Mouse (Mus musculus): Measurements from ENCODE around the gene Cdca7.

The Cdca7 gene

GRCm38 (mm10) chr2:72475797-72476485 is at the start of gene Cdca7:
Gene Cdca7 (plus strand): TSS chr2:72476159.
- no peak for DNase-seq (ENCODE audit: low read depth, low spot score)

GRCm38 (mm10) chr2:72426776-72427175 is 49.2 kb upstream of the Cdca7 start:
- DNase-seq (ENCODE audit: low read depth, low spot score): peak; percentile 71

DNA sequence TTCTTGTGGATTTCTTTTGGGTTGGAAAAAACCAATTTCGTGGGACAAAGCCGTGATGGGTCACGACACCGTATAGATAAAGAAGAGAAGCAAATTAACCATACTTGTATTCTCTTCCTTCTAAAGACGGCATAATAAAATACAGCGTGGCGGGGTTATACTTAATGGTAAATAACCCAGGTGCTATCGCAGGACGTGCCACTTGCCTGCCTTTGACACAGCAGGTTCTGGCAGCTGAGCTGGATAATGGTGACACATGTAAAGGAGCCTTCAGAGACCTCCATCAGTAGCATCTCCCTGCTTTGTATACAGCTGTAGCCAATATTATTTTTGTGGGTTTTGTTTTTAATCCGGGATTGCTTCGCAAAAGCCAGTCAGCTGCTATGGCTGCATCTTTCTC is 48.7 kb upstream of the Cdca7 start:
- DNase-seq (ENCODE audit: low read depth, low spot score): no peak

DNA sequence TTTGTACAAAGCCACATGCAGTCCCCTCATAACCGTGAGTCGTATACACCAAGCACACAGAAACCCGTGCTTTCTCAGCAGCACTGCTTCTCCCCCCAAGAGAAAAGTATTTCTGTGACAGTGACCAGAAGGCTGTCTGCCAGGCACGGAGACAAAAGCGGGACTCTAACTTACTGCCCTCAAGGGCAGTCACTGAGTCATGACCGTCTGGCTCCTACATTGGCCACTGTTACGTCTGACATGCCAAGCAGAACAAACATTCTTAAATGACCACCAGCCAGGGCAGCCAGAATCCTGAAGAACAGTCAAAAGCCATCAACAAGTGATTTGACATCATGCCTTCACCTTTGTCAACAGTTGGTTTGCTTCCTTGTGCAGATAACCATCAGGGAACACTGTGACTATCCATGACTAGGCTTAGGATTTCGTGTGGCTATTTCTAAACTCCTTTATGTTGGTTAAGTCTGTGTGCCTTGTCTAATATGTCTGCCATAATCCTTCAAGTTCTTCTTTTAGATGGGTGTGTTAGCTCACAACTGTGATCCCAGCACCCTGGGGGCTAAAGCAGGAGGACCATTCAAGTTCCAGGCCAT is 36.9 kb upstream of the Cdca7 start:
- DNase-seq (ENCODE audit: low read depth, low spot score): no peak

DNA sequence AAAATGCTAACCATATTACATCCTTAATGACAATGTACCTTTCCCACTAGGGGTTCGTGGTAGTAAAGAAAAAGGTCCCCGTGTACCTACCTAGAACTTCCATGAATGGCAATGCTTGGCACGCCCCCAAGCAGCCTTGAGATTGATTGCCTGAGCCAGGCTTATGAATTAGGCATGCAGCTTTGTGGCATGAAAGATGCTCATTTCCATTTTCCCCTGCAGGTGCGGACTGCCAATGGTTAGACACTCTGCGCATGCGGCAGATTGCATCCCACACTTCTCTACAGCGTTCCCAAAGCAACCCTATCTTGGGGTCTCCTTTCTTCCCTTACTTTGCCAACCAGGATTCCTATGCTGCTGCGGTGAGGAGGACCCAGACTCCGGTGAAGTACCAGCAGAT is 34.9 kb upstream of the Cdca7 start:
- DNase-seq (ENCODE audit: low read depth, low spot score): no peak

- DNase-seq (ENCODE audit: low read depth, low spot score): no peak
These were observed 33.1 kb upstream of the Cdca7 start for GRCm38 (mm10) chr2:72442825-72443224.

DNA sequence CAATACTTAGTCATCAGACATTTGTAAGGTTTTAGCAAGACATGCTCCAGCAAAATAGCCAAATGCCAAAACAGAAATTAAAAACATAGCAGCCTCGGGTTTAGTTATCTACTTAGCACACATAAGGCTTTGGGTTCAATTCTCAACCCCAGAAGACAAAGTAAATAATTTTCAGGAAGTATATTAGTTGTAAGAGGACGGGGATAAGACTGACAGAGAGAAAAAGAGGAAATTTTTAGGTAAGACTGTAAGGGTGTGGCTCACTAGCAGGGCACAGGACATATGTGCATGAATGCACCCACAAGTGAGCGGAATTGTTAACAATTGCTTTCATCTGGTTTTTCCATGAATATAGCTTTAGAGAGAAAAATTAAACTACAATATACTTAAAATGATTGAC is 32.0 kb upstream of the Cdca7 start:
- no peak for DNase-seq (ENCODE audit: low read depth, low spot score)

DNA sequence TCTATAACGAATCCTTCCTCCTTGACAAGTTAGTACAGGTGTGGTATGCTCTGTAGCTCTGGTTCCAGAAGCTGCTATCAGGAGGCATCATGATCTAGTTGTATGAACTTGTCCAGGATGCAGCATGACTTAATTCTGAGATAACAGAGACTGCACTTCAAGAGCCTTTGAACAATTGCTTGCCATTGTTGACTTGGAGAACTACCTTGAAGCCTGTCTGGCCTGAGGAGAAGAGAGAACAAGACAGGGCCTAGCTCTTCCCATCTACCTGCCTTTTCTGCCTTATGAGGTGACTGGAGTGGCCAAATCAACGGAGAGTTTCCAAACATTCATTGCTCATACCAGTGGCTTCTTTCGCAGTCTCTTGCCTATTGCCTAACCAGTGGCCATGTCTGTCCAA is 29.9 kb upstream of the Cdca7 start:
- DNase-seq (ENCODE audit: low read depth, low spot score): no peak

- no peak for DNase-seq (ENCODE audit: low read depth, low spot score)
These were observed 29.3 kb upstream of the Cdca7 start for GRCm38 (mm10) chr2:72446615-72447014.

DNA sequence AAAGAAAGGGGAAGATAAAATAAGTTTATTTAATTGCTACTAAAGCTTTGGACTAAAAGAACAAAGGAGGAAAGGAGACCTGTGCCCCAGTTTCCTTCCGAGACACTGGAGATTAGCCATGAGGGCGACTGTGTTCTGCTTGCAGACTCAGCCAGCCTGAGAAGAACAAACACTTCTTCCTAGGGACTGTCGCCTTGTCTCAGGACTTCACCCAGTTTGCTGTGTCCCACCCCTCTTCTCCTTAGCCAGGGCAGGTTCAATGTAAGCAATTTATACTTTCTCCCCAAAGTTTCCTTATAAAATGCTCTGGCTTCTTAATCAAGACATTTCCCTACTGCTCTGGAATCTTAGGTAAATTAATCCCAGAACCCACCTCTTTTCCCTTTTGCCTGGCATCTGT is 22.4 kb upstream of the Cdca7 start:
- no peak for DNase-seq (ENCODE audit: low read depth, low spot score)

DNA sequence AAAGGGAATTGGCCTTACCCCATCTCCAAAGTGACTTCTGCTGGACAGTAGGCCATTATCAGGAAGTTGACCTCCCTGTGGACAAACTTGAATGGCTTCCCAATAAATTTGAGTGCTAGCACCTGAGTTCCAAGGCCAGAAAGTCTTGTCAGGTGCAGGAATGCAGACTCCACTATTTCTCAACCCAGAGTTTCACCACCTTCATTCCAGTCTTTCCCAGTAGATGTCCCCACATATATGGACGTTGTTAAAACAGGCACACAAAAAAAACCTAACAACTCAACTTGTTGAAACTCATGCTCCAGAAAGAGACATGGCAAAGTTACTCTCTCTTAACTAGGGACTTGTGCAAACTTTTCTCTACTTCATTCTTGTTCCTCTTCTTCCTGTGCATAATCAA is 19.8 kb upstream of the Cdca7 start:
- DNase-seq (ENCODE audit: low read depth, low spot score): no peak

- no peak for DNase-seq (ENCODE audit: low read depth, low spot score)
These were observed 11.5 kb upstream of the Cdca7 start for GRCm38 (mm10) chr2:72464376-72465014.

GRCm38 (mm10) chr2:72467604-72468003 is 8.4 kb upstream of the Cdca7 start:
- DNase-seq (ENCODE audit: low read depth, low spot score): no peak

GRCm38 (mm10) chr2:72471415-72472070 is 4.4 kb upstream of the Cdca7 start:
- DNase-seq (ENCODE audit: low read depth, low spot score): no peak

- no peak for DNase-seq (ENCODE audit: low read depth, low spot score)
These were observed 1.2 kb upstream of the Cdca7 start for GRCm38 (mm10) chr2:72474531-72475287.

DNA sequence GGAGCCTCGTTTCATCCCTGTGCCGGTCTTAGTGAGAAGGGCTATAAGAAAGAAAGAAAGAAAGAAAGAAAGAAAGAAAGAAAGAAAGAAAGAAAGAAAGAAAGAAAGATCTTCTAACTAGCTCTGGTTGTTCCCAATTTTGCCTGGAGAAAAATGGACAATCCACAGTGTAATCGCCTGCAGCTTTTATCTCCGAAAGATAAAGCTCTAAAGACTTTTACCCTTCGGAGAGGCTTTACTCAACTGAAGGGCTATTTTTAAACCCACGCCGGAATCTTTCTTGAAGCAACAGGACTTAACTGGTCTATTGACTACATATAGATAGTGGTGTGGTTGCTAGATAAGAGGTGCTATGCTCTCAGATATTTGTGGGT is 549 bp upstream of the Cdca7 start:
- no peak for DNase-seq (ENCODE audit: low read depth, low spot score)

- no peak for DNase-seq (ENCODE audit: low read depth, low spot score)
These were observed 690 bp downstream of the Cdca7 start for GRCm38 (mm10) chr2:72476486-72477211.

- DNase-seq (ENCODE audit: low read depth, low spot score): no peak
These were observed 1.3 kb downstream of the Cdca7 start for GRCm38 (mm10) chr2:72477221-72477620.

GRCm38 (mm10) chr2:72478176-72478575 is 2.2 kb downstream of the Cdca7 start:
- DNase-seq (ENCODE audit: low read depth, low spot score): no peak

- DNase-seq (ENCODE audit: low read depth, low spot score): no peak
These were observed 3.0 kb downstream of the Cdca7 start for GRCm38 (mm10) chr2:72478921-72479320.

GRCm38 (mm10) chr2:72479818-72480217 is 3.9 kb downstream of the Cdca7 start:
- DNase-seq (ENCODE audit: low read depth, low spot score): no peak

Measured in brain, embryonic 18.5 days (tissue).